Mouse (Mus musculus): ENCODE data around the gene Khsrp.

The Khsrp gene

GRCm38 (mm10) chr17:57027471-57027870 lies 3.9 kb downstream of the Khsrp start:
- no peak for DNase-seq

- no peak for DNase-seq
Measured at GRCm38 (mm10) chr17:57020960-57021359, 10.4 kb downstream of the Khsrp start.

DNA sequence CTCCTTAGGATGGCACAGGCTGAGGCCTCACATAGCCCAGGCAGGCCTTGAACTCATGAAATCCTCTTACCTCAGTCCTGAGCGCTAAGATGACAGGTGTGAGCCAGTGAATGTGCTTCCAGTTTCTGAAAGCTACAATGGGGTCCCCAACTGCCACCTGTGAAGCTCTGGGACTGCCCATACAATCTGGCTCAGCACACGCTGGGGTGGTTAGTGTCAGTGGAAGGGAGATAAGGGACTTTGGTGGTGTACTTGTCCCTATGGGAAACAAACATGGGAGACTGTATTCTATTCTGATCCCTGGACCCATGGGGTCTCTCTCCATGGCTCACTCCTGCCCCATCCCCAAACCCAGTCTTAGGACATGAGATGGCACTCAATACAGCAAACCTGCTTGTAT lies 11.6 kb downstream of the Khsrp start:
- no peak for DNase-seq

DNA sequence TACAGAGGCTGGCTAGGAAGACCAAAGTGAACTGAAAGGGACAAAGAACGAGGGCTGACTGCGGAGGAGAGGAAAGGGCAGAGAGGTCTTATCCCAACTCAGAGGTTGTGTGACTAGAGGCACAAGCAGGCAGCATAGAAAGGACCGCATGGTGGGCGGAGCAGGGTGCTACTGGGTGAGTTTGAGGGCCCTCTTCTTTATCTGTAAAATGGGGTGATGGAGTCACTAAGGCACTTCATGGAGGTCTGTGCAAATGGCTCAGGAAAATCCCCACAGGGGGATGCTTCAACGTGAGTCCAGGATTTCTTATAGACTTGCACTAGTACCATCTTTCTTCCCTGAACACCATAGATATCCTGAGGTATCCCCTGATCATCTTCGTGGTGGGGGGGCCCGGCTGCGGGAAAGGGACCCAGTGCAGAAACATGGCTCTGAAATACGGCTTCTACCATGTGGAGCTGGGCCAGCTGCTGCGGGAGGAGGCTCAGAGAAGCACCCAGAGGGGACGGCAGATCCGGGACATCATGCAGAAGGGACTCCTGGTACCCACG lies 19.0 kb downstream of the Khsrp start:
- DNase-seq: no peak

- peak; percentile 94 for DNase-seq
Measured at GRCm38 (mm10) chr17:57011236-57012141, 19.8 kb downstream of the Khsrp start, which contains the start of the genes Gtf2f1 and Gm17949. Gtf2f1 (minus strand) TSS chr17:57011288. Gm17949 (plus strand) TSS chr17:57011469.

DNA sequence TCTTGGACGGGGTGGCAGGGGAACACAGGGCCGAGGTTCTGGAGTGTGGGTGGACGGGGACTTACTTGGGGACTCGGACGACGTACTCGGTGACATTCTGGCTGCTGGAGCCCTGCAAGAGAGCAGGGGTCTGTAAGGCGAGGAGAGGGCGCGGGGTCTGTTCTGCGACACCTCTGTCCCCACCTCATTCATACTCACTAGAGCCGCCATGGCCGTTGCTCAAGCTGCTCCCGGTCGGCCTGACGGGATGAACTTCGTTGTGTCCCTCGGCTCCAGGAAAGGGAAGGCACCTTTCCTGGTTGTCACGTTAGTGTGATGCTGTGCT lies 20.4 kb downstream of the Khsrp start:
- no peak for DNase-seq

DNA sequence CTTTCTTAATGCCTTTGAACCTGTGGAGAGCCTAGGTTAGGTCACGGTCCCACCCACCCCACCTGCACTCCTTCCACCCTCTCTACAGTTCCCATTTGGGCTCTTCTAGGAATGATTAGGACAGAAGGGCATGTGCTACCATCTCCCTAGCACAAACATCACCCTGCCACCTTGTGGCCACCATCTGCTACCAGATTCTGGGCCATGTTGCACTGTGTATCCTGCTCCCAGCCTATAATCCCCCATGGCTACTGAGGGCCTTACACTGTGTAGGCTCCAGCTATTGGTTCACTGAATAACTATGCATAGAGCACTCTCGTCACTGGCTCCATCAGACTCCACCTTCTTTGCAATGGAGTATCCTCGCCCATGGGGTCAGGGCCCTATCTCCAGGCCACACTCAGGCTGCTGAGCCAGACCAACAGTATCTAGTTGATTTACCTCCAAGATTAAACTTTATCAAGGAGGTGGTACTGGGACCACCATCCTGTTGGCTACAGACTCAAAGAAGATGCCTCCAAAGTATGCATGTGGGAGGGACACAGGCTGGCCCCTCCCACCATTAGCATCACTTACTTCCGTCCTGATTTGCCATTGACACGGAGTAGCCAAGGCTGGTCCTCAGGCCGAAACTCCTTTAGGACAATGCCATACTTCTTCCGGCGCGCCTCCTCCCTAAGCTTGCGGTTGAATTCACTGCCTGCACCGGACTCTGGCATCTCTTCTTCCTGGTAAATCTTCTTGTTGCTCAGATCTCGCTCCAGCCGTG lies 24.0 kb downstream of the Khsrp start:
- DNase-seq: no peak

DNA sequence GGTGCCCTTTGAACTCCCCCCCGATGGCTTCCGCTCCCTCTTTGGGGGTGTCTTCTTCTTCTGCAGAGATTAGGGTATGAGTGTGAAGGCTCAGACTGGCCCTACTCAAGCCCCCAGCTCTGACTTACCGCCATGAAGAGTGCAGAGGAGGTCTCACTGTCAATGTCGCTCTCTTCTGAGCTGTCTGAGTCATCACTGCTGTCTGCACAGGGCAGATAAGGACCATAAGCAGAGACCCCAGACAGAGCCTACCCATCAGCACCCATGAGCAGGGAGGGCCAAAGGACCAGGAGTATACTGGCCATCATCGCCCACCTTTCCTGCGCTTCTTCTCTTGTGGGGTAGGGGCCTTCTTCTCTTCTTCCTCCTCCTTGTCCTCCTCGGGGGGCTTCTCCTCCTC lies 27.3 kb downstream of the Khsrp start:
- DNase-seq: no peak

DNA sequence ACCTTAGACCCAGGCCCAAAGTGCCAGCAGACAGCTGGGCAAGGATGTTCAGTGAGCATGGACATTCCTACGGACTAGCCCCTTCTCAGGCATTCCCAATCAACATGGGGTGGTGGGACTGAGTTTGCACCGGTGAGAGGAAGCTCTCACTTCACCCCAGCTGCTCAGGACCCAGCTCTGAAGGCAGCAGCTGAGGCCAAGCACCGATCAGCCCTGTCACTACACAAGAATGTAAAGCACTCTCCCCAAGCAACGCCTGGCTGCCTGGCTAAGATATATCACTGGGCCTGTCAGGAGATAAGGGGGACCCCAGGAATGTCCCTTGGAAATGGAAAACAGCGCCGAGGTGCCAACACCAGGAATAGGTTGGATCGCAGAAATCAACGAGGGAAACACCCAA lies 30.1 kb downstream of the Khsrp start:
- DNase-seq: no peak

GRCm38 (mm10) chr17:56999968-57000609 lies 31.2 kb downstream of the Khsrp start, which contains the start of gene Pspn:
Pspn (minus strand) TSS chr17:57000018.
- DNase-seq: no peak

DNA sequence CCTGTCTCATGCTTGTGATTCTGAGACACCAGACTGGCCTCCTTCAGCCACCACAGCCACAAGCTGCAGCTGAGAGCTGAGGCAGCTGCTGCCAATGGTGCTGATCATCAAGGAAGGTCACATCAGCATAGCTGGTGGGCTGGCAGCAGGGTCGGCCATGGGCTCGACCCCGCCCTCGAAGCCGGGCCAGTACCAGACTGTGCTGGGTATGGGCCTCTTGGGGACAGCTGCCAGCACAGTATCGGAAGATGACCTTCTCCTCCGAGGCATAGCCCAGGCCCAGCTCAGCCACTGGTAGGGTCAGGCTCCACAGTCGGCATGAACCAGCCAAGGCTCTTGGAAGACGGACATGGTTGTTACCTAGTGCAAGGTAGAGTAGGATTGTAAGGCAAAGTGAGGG lies 31.9 kb downstream of the Khsrp start:
- no peak for DNase-seq

GRCm38 (mm10) chr17:56997029-56997667 lies 34.2 kb downstream of the Khsrp start, which contains the start of gene Alkbh7:
Alkbh7 (plus strand) TSS chr17:56997339.
- DNase-seq: peak; percentile 88

- no peak for DNase-seq
Measured at GRCm38 (mm10) chr17:56996506-56996905, 34.8 kb downstream of the Khsrp start.

- no peak for DNase-seq
Measured at GRCm38 (mm10) chr17:56995046-56995445, 36.3 kb downstream of the Khsrp start.

GRCm38 (mm10) chr17:56990966-56991365 lies 40.4 kb downstream of the Khsrp start:
- no peak for DNase-seq

DNA sequence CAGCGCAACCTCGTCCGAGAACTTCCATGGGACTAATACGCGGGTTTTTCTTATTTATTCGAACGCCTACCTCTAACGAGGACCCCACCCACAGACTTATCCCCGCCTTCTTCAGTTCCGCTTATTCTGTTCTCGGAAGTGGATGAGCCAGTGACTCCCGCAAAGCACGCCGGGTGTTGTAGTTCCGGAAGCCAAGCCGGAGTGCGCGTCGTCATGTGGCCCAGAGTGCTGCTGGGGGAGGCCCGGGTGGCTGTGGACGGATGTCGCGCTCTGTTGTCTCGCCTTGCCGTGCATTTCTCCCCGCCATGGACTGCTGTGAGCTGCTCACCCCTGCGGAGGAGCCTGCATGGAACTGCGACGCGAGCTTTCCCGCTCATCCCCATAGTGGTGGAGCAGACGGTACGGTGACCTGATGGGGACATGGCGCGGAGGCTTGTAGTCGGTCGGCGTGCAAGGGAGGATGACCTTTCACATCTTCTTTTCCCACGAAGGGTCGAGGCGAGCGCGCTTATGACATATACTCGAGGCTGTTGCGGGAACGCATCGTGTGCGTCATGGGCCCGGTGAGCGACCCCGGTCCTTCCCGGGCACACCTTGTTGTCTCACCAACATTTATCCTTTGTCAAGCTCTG lies 41.1 kb downstream of the Khsrp start, which contains the start of gene Clpp:
Gene Clpp, plus strand, starts transcription at position 191 of the 632 bp plus-strand sequence.
- peak; percentile 91 for DNase-seq

DNA sequence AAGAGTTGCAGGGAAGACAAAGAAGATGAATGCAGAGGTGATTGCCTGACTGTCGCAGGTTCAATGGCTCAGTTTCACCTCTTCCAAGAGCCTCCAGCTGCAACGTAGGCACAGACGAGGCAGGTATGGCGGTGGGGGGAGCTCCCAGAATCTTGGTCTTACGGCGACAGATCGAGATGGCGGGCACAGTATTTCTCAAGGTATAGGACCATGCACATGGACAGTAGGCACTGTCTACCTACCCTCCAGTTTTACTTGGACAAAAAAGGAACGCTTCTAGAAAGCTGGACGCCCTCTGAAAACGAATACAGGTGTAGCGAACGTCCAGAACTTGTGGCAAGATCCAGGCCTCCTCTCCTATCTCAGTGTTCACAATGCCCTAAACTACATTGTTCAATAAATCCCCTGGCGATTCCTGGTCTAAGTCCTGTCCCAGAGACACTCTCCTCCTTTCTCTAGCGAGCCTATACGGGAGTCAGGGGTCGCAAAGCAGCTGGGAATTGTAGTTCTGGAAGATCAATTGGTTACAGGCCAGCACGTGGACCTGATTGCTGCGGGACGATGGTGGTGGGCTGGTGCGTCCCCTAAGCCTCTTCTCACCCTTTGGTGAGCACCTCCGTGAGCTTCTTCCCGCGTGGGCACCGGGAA lies 41.7 kb downstream of the Khsrp start:
- peak; percentile 71 for DNase-seq

DNA sequence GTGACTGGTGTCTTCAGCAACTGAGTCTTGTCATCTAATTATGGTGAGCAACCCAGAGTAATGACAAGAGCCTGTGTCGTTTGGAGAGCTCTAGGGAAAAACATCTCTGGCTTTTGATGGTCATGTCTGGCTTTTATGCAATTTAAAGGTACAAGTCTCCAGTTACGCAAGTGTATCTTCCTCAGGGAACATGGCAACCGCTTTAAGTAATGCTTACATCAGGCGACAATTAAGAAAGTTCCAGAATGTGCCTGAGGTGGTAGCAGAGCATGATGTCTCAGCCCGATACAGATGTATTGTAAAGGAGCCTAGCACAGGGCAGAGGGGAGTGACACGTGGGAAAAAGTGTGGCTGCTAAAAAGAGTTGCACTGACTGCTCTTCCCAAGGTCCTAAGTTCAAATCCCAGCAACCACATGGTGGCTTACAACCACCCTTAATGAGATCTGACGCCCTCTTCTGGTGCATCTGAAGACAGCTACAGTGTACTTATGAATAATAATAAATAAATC lies 42.3 kb downstream of the Khsrp start:
- no peak for DNase-seq

DNA sequence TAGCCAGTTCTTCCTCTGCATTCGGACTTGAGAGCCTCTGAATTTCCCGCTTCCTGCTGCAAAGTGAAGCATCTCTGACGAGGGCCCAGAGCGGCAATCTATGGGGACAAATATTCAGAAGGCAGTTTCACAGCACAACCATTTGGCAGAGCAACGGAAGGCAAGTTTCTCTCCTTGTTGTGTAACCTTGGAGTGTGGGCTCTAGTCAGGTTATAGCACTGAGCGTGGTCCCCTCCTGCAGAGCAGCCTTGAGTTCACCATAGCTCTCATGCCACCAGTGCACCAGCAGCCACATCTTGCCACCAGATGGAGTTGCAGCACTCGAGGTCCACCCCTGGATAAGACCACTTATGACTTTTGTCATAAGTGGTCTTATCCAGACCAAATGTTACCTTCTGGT lies 42.9 kb downstream of the Khsrp start:
- DNase-seq: no peak

DNA sequence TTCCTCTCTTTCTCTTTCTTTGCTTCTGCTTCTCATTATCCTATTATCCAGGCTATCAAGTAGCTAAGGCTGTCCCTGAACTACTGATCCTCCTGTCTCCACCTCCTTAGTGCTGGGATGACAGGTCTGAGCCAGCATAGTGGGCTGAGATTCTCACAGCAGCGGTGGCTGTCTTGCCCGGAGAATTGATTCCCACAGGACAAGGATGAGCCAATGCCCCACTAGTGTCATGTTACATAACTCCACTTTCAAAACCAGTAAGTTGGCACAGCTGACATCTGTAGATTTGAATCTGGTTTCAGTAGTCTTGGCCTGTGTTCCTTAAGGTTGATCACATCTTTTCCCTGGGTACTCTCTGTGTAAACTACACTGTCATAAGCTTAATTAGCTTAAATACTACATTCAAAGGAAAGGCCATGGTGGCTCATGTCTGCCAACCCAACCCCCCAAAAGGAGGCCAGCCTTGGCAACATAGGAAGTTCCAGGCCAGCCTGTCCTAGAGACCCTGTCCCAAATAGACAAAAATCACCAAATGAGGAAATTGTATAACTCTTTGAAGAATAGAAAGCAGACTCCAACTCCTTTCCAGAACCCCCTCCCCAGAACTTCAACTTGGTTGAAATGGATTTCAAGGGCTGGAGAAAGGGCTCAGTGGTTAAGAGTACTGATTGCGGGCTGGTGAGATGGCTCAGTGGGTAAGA lies 45.1 kb downstream of the Khsrp start:
- no peak for DNase-seq

- DNase-seq: no peak
Measured at GRCm38 (mm10) chr17:56985656-56986055, 45.7 kb downstream of the Khsrp start.

Measured in right cerebral cortex, postnatal 14 days (tissue).